Mouse (Mus musculus): ENCODE results near the gene Gpr4. TPM values are rescaled to one million over a fixed set of nuclear protein-coding genes. Genes with fewer than 3 reads are reported as not detected.
A peak's percentile ranks its signal among the peaks of the same experiment; 100 is the strongest.

The Gpr4 gene
- polyA plus RNA-seq, 1 experiment from 2014 or later = 5.2 TPM

DNA sequence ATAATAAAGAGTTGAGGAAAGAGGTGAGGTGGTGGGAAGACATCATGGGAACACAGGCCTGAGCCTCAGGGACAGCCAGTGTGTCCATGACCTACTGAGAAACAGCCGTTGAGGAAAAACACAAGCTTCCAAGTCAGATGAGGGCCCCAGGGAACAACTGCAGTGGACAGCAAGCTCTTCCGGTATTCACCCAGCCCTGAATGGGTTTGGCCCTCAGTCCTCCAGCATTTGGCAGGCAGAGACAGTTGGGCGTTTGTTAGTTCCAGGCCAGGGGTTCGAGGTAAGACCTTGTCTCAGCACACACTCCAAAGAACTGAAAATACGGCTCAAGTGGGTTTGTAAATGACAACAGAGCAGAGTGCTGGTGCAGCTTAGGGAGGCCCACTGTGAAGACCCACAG is 41.1 kb downstream of the Gpr4 start:
- H3K27me3 ChIP-seq (ENCODE audit: insufficient read depth, low read length) = no peaks in the 10 kb centered on the region
- H3K4me3 ChIP-seq (replicated peaks; ENCODE audit: low read depth, low read length) = no peak overlapping the region
- no peak overlapping the region for H3K9ac ChIP-seq (ENCODE audit: low read depth, low read length)
- no peaks in the 10 kb centered on the region for H3K4me1 ChIP-seq (replicated peaks; ENCODE audit: insufficient read depth, low read length)
- ATAC-seq (replicated peaks; ENCODE audit: low FRiP score, low read depth) (no peak), DNase-seq (ENCODE audit: low spot score) (no peak)
- TF ChIP-seq CTCF (IDR thresholded peaks at IDR 0.05; ENCODE audit: low read depth) = no peak
- H3K9me3 ChIP-seq (replicated peaks; ENCODE audit: low read length) = no peaks in the 10 kb centered on the region
- no peak overlapping the region for H3K4me2 ChIP-seq (ENCODE audit: low read length)
- H3K36me3 ChIP-seq (ENCODE audit: insufficient read depth, low read length) = peaks cover 26% of the 10 kb centered on the region
- 57% methylated on average over 5 of the region's 5 CpGs for WGBS
- no peak overlapping the region for H3K27ac ChIP-seq

GRCm38 (mm10) chr7:19255395-19255794 is 43.1 kb downstream of the Gpr4 start:
- ATAC-seq (replicated peaks; ENCODE audit: low FRiP score, low read depth) (no peak), DNase-seq (ENCODE audit: low spot score) (no peak)
- Histone ChIP-seq H3K4me3 (replicated peaks; ENCODE audit: low read depth, low read length) (no peak overlapping the region), H3K36me3 (ENCODE audit: insufficient read depth, low read length) (peaks cover 42% of the 10 kb centered on the region), H3K27ac (no peak overlapping the region), H3K4me1 (replicated peaks; ENCODE audit: insufficient read depth, low read length) (no peaks in the 10 kb centered on the region), H3K9ac (ENCODE audit: low read depth, low read length) (no peak overlapping the region), H3K9me3 (replicated peaks; ENCODE audit: low read length) (no peaks in the 10 kb centered on the region), H3K27me3 (ENCODE audit: insufficient read depth, low read length) (no peaks in the 10 kb centered on the region), H3K4me2 (ENCODE audit: low read length) (no peak overlapping the region)
- TF ChIP-seq CTCF (IDR thresholded peaks at IDR 0.05; ENCODE audit: low read depth) = no peak
- 91% methylated on average over 17 of the region's 17 CpGs for WGBS

DNA sequence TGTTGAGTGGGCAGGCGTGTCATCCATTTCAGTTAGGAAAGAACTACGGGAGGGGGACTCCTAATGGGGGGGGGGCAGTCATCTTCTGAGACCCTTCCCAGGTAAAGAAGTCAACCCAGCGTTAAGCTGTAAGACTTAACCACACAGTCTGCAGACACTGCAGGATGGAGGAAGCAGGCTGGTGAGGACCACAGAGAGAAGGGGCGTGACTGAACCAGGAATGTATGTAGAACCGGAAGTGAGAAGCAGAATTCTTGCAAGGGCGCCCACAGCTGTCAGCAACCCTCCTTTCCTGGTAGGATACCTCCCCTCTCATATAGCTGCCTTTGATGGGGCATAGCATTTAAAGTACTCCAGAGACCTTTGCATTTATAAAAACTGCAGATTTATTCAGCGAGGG is 44.2 kb downstream of the Gpr4 start:
- H3K9me3 ChIP-seq (replicated peaks; ENCODE audit: low read length) = no peaks in the 10 kb centered on the region
- H3K4me1 ChIP-seq (replicated peaks; ENCODE audit: insufficient read depth, low read length) = no peaks in the 10 kb centered on the region
- WGBS = 80% methylated on average over 7 of the region's 7 CpGs
- DNase-seq (ENCODE audit: low spot score) (no peak), ATAC-seq (replicated peaks; ENCODE audit: low FRiP score, low read depth) (no peak)
- H3K27me3 ChIP-seq (ENCODE audit: insufficient read depth, low read length) = no peaks in the 10 kb centered on the region
- TF ChIP-seq CTCF (IDR thresholded peaks at IDR 0.05; ENCODE audit: low read depth) = no peak
- peaks cover 52% of the 10 kb centered on the region for H3K36me3 ChIP-seq (ENCODE audit: insufficient read depth, low read length)
- H3K4me3 ChIP-seq (replicated peaks; ENCODE audit: low read depth, low read length) = no peak overlapping the region
- H3K9ac ChIP-seq (ENCODE audit: low read depth, low read length) = no peak overlapping the region
- H3K4me2 ChIP-seq (ENCODE audit: low read length) = no peak overlapping the region
- no peak overlapping the region for H3K27ac ChIP-seq

GRCm38 (mm10) chr7:19257390-19258022 is 45.2 kb downstream of the Gpr4 start:
- Histone ChIP-seq H3K27me3 (ENCODE audit: insufficient read depth, low read length) (no peaks in the 10 kb centered on the region), H3K9me3 (replicated peaks; ENCODE audit: low read length) (no peaks in the 10 kb centered on the region), H3K36me3 (ENCODE audit: insufficient read depth, low read length) (peaks cover 61% of the 10 kb centered on the region), H3K9ac (ENCODE audit: low read depth, low read length) (no peak overlapping the region), H3K27ac (no peak overlapping the region), H3K4me2 (ENCODE audit: low read length) (no peak overlapping the region), H3K4me3 (replicated peaks; ENCODE audit: low read depth, low read length) (no peak overlapping the region), H3K4me1 (replicated peaks; ENCODE audit: insufficient read depth, low read length) (no peaks in the 10 kb centered on the region)
- WGBS = 41% methylated on average over 11 of the region's 11 CpGs
- DNase-seq (ENCODE audit: low spot score) (peak; percentile 90), ATAC-seq (replicated peaks; ENCODE audit: low FRiP score, low read depth) (peak; percentile 86)
- TF ChIP-seq CTCF (IDR thresholded peaks at IDR 0.05; ENCODE audit: low read depth) = no peak

GRCm38 (mm10) chr7:19258336-19258735 is 46.0 kb downstream of the Gpr4 start:
- no peak for DNase-seq (ENCODE audit: low spot score)
- no peaks in the 10 kb centered on the region for H3K27me3 ChIP-seq (ENCODE audit: insufficient read depth, low read length)
- H3K9me3 ChIP-seq (replicated peaks; ENCODE audit: low read length) = no peaks in the 10 kb centered on the region
- no peak for ATAC-seq (replicated peaks; ENCODE audit: low FRiP score, low read depth)
- H3K4me3 ChIP-seq (replicated peaks; ENCODE audit: low read depth, low read length) = no peak overlapping the region
- no peak overlapping the region for H3K9ac ChIP-seq (ENCODE audit: low read depth, low read length)
- no peak overlapping the region for H3K27ac ChIP-seq
- H3K4me2 ChIP-seq (ENCODE audit: low read length) = no peak overlapping the region
- peaks cover 68% of the 10 kb centered on the region for H3K36me3 ChIP-seq (ENCODE audit: insufficient read depth, low read length)
- TF ChIP-seq CTCF (IDR thresholded peaks at IDR 0.05; ENCODE audit: low read depth) = no peak
- 58% methylated on average over 3 of the region's 3 CpGs for WGBS
- no peaks in the 10 kb centered on the region for H3K4me1 ChIP-seq (replicated peaks; ENCODE audit: insufficient read depth, low read length)

- ATAC-seq (replicated peaks; ENCODE audit: low FRiP score, low read depth) (no peak), DNase-seq (ENCODE audit: low spot score) (no peak)
- no peak overlapping the region for H3K4me2 ChIP-seq (ENCODE audit: low read length)
Observed at GRCm38 (mm10) chr7:19265147-19265546, 52.8 kb downstream of the Gpr4 start.

More at GRCm38 (mm10) chr7:19265147-19265546, 52.8 kb downstream of the Gpr4 start:
- Histone ChIP-seq H3K27me3 (ENCODE audit: insufficient read depth, low read length) (no peaks in the 10 kb centered on the region), H3K4me1 (replicated peaks; ENCODE audit: insufficient read depth, low read length) (peaks cover 17% of the 10 kb centered on the region), H3K4me3 (replicated peaks; ENCODE audit: low read depth, low read length) (no peak overlapping the region), H3K27ac (no peak overlapping the region), H3K36me3 (ENCODE audit: insufficient read depth, low read length) (peaks cover 36% of the 10 kb centered on the region), H3K9ac (ENCODE audit: low read depth, low read length) (no peak overlapping the region), H3K9me3 (replicated peaks; ENCODE audit: low read length) (no peaks in the 10 kb centered on the region)
- no peak for TF ChIP-seq CTCF (IDR thresholded peaks at IDR 0.05; ENCODE audit: low read depth)
- 61% methylated on average over 7 of the region's 7 CpGs for WGBS
